Mouse (Mus musculus) frontal cortex, postnatal 10 days (tissue): ENCODE results near the gene Gm14851.
"Not testable (repeated sequence)": the region's sequence is repeated elsewhere in the genome, so short reads cannot be mapped to it uniquely, and the experiment has no call there.

Experiments used
- DNase-seq, 2 experiments: peaks; one replicate each; pipeline ENCODE4 v3.0.0; 2022; ENCODE audit warnings: low spot score in 2 of 2, mixed read lengths in 1 of 2

Gene Gm14851

DNA sequence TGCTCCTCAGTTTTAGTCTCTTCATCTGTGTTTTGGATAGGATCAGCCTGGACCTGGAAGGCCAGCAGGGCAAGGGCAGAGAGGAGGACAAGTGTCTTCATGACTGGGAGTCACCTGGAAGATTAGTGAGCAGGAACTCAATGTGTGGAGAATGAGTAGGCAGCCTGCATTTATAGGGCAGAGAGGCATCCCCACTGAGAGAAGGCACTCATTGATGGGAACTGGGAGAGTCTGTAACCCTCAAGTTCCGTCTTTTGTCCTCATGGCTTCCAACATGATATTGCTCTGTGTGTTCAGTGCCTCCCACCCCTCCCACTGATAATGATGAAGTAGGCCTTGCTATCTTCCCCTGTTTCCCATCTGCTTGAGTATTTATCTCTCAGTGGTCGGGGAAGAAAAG, at the start of gene Gm14851:
TSS of gene Gm14851 (minus strand) at position 101 of the 400 bp plus-strand sequence.
- DNase-seq: not testable (repeated sequence)

DNA sequence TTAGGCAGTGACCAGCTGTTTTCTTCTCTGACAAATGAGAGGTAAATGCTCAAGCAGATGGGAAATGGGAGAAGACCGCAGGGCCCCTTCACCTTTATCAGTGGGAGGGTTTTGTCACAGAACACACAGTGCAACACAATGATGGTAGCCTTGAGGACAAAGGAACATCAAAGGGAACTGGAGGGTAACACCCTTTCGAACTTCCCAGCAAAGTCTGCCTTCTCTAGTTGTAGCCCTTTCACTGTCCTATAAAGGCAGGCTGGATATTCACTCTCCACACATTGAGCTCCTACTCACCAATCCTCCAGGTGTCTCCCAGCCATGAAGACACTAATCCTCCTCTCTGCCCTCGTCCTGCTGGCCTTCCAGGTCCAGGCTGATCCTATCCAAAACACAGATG, 38.5 kb upstream of the Gm14851 start, which contains the start of gene Defa30:
TSS of gene Defa30 (plus strand) at position 301 of the 400 bp plus-strand sequence.
- DNase-seq: not testable (repeated sequence)

DNA sequence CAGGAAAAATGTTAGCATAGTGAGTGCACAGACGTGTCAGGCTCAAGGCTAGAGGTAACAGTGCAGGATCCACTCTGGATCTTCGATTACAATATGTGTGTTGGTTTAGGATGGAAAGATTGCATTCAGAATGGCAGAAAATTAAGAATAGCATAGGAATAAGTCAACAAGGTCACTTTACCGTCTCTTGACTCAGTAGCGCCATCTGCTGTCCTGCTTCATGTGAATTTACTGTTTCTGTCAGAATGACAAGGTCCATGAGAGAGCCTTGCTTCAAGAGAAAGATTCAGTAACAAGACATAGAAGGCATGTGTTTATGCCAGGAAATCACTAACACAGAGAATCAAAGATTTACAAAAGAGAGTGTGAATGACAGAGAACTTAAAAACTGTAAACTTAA, 2.7 kb downstream of the Gm14851 start:
- no peak for DNase-seq

DNA sequence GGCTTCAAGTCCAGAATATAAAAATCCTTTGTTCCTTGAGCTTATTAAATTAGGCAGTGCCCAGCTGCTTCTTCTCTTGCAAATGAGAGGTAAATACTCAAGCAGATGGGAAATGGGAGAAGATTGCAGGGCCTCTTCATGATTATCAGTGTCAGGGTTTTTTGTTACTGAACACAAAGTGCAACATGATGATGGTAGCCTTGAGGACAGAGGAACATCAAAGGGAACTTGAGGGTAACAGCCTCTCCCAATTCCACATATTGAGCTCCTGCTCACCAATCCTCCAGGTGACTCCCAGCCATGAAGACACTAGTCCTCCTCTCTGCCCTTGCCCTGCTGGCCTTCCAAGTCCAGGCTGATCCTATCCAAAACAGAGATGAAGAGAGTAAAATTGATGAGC, 11.7 kb downstream of the Gm14851 start, which contains the start of gene Defa25:
TSS of gene Defa25 (plus strand) at position 301 of the 400 bp plus-strand sequence.
- DNase-seq: not testable (repeated sequence)

DNA sequence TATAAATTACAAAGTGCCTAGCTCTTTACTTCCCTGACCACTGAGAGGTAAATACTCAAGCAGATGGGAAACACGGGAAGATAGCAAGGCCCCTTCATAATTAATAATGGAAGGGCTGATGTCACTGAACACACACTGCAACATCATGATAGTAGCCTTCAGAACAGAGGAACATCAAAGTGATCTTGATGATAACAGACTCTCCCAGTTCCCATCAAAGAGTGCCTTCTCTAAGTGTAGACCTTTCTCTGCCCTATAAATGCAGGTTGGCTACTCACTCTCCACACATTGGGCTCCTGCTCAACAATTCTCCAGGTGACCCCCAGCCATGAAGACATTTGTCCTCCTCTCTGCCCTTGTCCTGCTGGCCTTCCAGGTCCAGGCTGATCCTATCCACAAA, 31.1 kb downstream of the Gm14851 start, which contains the start of gene Defa35:
TSS of gene Defa35 (plus strand) at position 301 of the 400 bp plus-strand sequence.
- not testable (repeated sequence) for DNase-seq

DNA sequence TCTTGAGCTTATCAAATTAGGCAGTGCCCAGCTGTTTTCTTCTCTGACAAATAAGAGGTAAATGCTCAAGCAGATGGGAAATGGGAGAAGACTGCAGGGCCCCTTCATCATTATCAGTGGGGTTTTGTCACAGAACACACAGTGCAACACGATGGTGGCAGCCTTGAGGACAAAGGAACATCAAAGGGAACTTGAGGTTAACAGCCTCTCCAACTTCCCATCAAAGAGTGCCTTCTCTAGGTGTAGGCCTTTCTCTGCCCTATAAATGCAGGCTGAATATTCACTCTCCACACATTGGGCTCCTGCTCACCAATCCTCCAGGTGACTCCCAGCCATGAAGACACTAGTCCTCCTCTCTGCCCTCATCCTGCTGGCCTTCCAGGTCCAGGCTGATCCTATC, 41.1 kb downstream of the Gm14851 start, which contains the start of gene Defa23:
TSS of gene Defa23 (plus strand) at position 301 of the 400 bp plus-strand sequence.
- DNase-seq: not testable (repeated sequence)
